ENCODE assay signal across 7 mouse cellular contexts in the genomic region with DNA sequence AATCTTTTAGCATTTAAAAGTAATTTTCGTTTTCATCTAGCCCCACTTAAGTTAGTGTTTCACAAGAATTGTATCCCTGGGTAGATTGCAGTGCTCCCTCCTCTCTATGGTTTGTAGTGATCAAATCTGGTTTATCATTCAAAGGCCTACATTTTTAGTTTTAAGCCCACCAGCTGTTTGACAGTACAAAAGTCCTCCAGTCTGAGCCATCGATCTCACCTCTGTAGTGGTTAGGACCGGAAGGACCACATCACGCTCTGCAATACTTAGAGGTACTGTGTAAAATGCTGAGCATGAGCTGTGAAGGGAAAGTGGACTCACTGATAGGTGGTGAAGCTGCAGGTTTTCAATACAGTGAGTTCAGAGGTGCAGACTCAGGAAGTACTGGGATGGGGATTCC. TPM values are rescaled to one million over a fixed set of nuclear protein-coding genes. Genes with fewer than 3 reads are reported as not detected.
A peak's percentile ranks its signal among the peaks of the same experiment; 100 is the strongest.
DNase-seq lines count a peak whose midpoint lies in the region; ATAC-seq and TF ChIP-seq lines count a peak whose summit lies in the region.

No protein-coding gene starts in this region.

- peak overlapping the region; percentile 99 for H3K9ac ChIP-seq in embryonic facial prominence, embryonic 14.5 days (ENCODE audit: low read depth, low read length)
- peak overlapping the region; percentile 98 for H3K9ac ChIP-seq in limb, embryonic 11.5 days (ENCODE audit: low read length)

- TF ChIP-seq POLR2A in testis, adult 2 months (IDR thresholded peaks at IDR 0.05; ENCODE audit: control insufficient read depth, low read depth, low read length) = no peak

- no peaks in the 10 kb centered on the region for H3K27me3 ChIP-seq in testis, adult 2 months (ENCODE audit: control insufficient read depth, insufficient read depth, low read length)
- H3K27me3 ChIP-seq in embryonic facial prominence, embryonic 14.5 days (replicated peaks; ENCODE audit: control insufficient read depth, insufficient read depth, low read length) = no peaks in the 10 kb centered on the region
- H3K27me3 ChIP-seq in limb, embryonic 11.5 days (ENCODE audit: control insufficient read depth, insufficient read depth, low read length) = no peaks in the 10 kb centered on the region
- no peaks in the 10 kb centered on the region for H3K27me3 ChIP-seq in splenic B cell, adult 2 months (ENCODE audit: control insufficient read depth, insufficient read depth, low read length, poor library complexity, severe bottlenecking)

- H3K27ac ChIP-seq in testis, adult 2 months (ENCODE audit: control insufficient read depth, insufficient read depth, low read depth, low read length) = no peak overlapping the region
- peak overlapping the region; percentile 99; the same call in 1 of the 2 replicates for H3K27ac ChIP-seq in embryonic facial prominence, embryonic 14.5 days (replicated peaks; ENCODE audit: low read depth, low read length)
- H3K27ac ChIP-seq in limb, embryonic 11.5 days (replicated peaks; ENCODE audit: low read depth, low read length) = no peak overlapping the region

- WGBS in embryonic facial prominence, embryonic 14.5 days = 20% methylated on average over 4 of the region's 4 CpGs
- WGBS in limb, embryonic 11.5 days = 31% methylated on average over 4 of the region's 4 CpGs

- no peak for ATAC-seq in embryonic facial prominence, embryonic 14.5 days (ENCODE audit: low read depth)
- no peak for ATAC-seq in limb, embryonic 11.5 days (ENCODE audit: insufficient number of reproducible peaks, low FRiP score, low TSS enrichment, low read depth)

- no peak for TF ChIP-seq CTCF in testis, adult 2 months (IDR thresholded peaks at IDR 0.05; ENCODE audit: control insufficient read depth, insufficient read depth, insufficient replicate concordance, low read depth, low read length)

- H3K4me3 ChIP-seq in testis, adult 2 months (ENCODE audit: control insufficient read depth, low read depth, low read length) = peak overlapping the region; percentile 95
- H3K4me3 ChIP-seq in embryonic facial prominence, embryonic 14.5 days (ENCODE audit: low read depth, low read length) = peak overlapping the region; percentile 87
- peak overlapping the region; percentile 77 for H3K4me3 ChIP-seq in limb, embryonic 11.5 days (ENCODE audit: low read depth, low read length)

- H3K4me2 ChIP-seq in embryonic facial prominence, embryonic 14.5 days (ENCODE audit: low read depth, low read length) = peak overlapping the region; percentile 60
- peak overlapping the region; percentile 45 for H3K4me2 ChIP-seq in limb, embryonic 11.5 days (ENCODE audit: low read depth, severe bottlenecking)

- no peaks in the 10 kb centered on the region for H3K9me3 ChIP-seq in embryonic facial prominence, embryonic 14.5 days (ENCODE audit: control insufficient read depth, low read length)
- no peaks in the 10 kb centered on the region for H3K9me3 ChIP-seq in limb, embryonic 11.5 days (ENCODE audit: control insufficient read depth, low read length)

- peaks cover 8% of the 10 kb centered on the region; the same call in 1 of the 2 replicates for H3K4me1 ChIP-seq in testis, adult 2 months (ENCODE audit: control insufficient read depth, insufficient read depth, low read length)
- H3K4me1 ChIP-seq in embryonic facial prominence, embryonic 14.5 days (ENCODE audit: control insufficient read depth, insufficient read depth, low read length) = peaks cover 21% of the 10 kb centered on the region
- peaks cover 6% of the 10 kb centered on the region; the same call in 1 of the 2 replicates for H3K4me1 ChIP-seq in limb, embryonic 11.5 days (ENCODE audit: control insufficient read depth, insufficient read depth, low read length)

- DNase-seq in testis, postnatal 10 days (ENCODE audit: low spot score) = no peak
- no peak for DNase-seq in embryonic facial prominence, embryonic 14.5 days (ENCODE audit: low spot score)
- no peak for DNase-seq in limb, embryonic 11.5 days (ENCODE audit: low spot score)
- peak; percentile 31 for DNase-seq in splenic B cell, adult 2 months (ENCODE audit: low read depth, low spot score)
- DNase-seq in adrenal gland, adult 8-10 months = no peak
- DNase-seq in cerebellum, postnatal 10 days = no peak

- H3K36me3 ChIP-seq in testis, adult 2 months (ENCODE audit: control insufficient read depth, insufficient read depth, low read length) = no peaks in the 10 kb centered on the region
- H3K36me3 ChIP-seq in embryonic facial prominence, embryonic 14.5 days (ENCODE audit: control insufficient read depth, insufficient read depth, low read length) = peaks cover 9% of the 10 kb centered on the region
- H3K36me3 ChIP-seq in limb, embryonic 11.5 days (ENCODE audit: control insufficient read depth, insufficient read depth, low read length) = no peaks in the 10 kb centered on the region
- 0 out of 2 replicates have a peak, but pooled peaks cover 4% of the 10 kb centered on the region for H3K36me3 ChIP-seq in splenic B cell, adult 2 months (ENCODE audit: control insufficient read depth, insufficient read depth, low read length, poor library complexity, severe bottlenecking)

RNA-seq across cellular contexts. Expression of gene Eif4e2, which starts 1.0 kb away (rescaled TPM):
- 127 and 132 TPM in 2 replicates for polyA plus RNA-seq in testis, adult 2 months (2012; rRNA removed)
- polyA plus RNA-seq in embryonic facial prominence, embryonic 14.5 days (2014; fragmentation: Nextera tagmentation; extraction: Ambion mirVana) = 133 and 136 TPM in 2 replicates
- 140 and 157 TPM in 2 replicates for polyA plus RNA-seq in limb, embryonic 11.5 days (2014; fragmentation: Nextera tagmentation; extraction: Ambion mirVana)
- 10 to 100 TPM; 69.8 to 78.4 (median 73.4) TPM for total RNA-seq in adrenal gland, adult 8-10 months (2022)

RNA-seq across cellular contexts. Expression of gene Chrng, which starts 10.3 kb away (rescaled TPM):
- polyA plus RNA-seq in testis, adult 2 months (2012; rRNA removed) = not detected in 2 replicates
- polyA plus RNA-seq in embryonic facial prominence, embryonic 14.5 days (2014; fragmentation: Nextera tagmentation; extraction: Ambion mirVana) = 39.6 and 44.8 TPM in 2 replicates
- 2.9 and 4.1 TPM in 2 replicates for polyA plus RNA-seq in limb, embryonic 11.5 days (2014; fragmentation: Nextera tagmentation; extraction: Ambion mirVana)
- total RNA-seq in adrenal gland, adult 8-10 months (2022) = not detected

RNA-seq across cellular contexts. Expression of gene Chrnd, which starts 24.3 kb away (rescaled TPM):
- 0.02 and 0.08 TPM in 2 replicates for polyA plus RNA-seq in testis, adult 2 months (2012; rRNA removed)
- polyA plus RNA-seq in embryonic facial prominence, embryonic 14.5 days (2014; fragmentation: Nextera tagmentation; extraction: Ambion mirVana) = 11.5 and 12.5 TPM in 2 replicates
- 0.73 and 1.2 TPM in 2 replicates for polyA plus RNA-seq in limb, embryonic 11.5 days (2014; fragmentation: Nextera tagmentation; extraction: Ambion mirVana)
- not detected for total RNA-seq in adrenal gland, adult 8-10 months (2022)

RNA-seq across cellular contexts. Expression of gene Prss56, which starts 31.6 kb away (rescaled TPM):
- polyA plus RNA-seq in testis, adult 2 months (2012; rRNA removed) = 19.1 and 25.3 TPM in 2 replicates
- polyA plus RNA-seq in embryonic facial prominence, embryonic 14.5 days (2014; fragmentation: Nextera tagmentation; extraction: Ambion mirVana) = 0.93 and 1.5 TPM in 2 replicates
- polyA plus RNA-seq in limb, embryonic 11.5 days (2014; fragmentation: Nextera tagmentation; extraction: Ambion mirVana) = not detected in 2 replicates
- total RNA-seq in adrenal gland, adult 8-10 months (2022) = not detected

RNA-seq across cellular contexts. Expression of gene Efhd1, which starts 49.4 kb away (rescaled TPM):
- polyA plus RNA-seq in testis, adult 2 months (2012; rRNA removed) = 418 and 483 TPM in 2 replicates
- 4.3 and 6.4 TPM in 2 replicates for polyA plus RNA-seq in embryonic facial prominence, embryonic 14.5 days (2014; fragmentation: Nextera tagmentation; extraction: Ambion mirVana)
- polyA plus RNA-seq in limb, embryonic 11.5 days (2014; fragmentation: Nextera tagmentation; extraction: Ambion mirVana) = 0.40 and 0.47 TPM in 2 replicates
- total RNA-seq in adrenal gland, adult 8-10 months (2022) = 100 to 1,000 TPM; 293 to 561 (median 377) TPM
